Mouse (Mus musculus) small intestine, adult 2 months (tissue): ENCODE results near the gene Dennd2a.

Experiments used
- CTCF ChIP-seq: fragments of 200-500 bp; IDR thresholded peaks from 2 replicates; pipeline ENCODE4 v1.5.1; 2012; ENCODE audit warnings: low read depth, mild to moderate bottlenecking, control low read depth, inconsistent platforms, low read length, moderate library complexity, mixed read lengths; ENCODE audit not compliant: insufficient replicate concordance, insufficient read length; ENCODE audit errors: extremely low read depth
- POLR2A ChIP-seq: fragments of 200-500 bp; IDR thresholded peaks from 2 replicates; pipeline ENCODE4 v1.6.1; 2012; ENCODE audit warnings: low read depth, mild to moderate bottlenecking, control low read depth, inconsistent platforms, low read length, moderate library complexity

GRCm38 (mm10) chr6:39430722-39431121, 126.9 kb downstream of the Dennd2a start:
- no peak for TF ChIP-seq CTCF
- TF ChIP-seq POLR2A: no peak
